Mouse (Mus musculus) kidney, postnatal 4 days (tissue): Measurements from ENCODE around the gene Cbx2.
A peak's percentile ranks its signal among the peaks of the same experiment; 100 is the strongest.

ENCODE experiments used
- DNase-seq, 2 experiments: peaks; one replicate each; pipeline ENCODE4 v3.0.0; 2021; ENCODE audit warnings: mixed read lengths in 2 of 2

The Cbx2 gene

DNA sequence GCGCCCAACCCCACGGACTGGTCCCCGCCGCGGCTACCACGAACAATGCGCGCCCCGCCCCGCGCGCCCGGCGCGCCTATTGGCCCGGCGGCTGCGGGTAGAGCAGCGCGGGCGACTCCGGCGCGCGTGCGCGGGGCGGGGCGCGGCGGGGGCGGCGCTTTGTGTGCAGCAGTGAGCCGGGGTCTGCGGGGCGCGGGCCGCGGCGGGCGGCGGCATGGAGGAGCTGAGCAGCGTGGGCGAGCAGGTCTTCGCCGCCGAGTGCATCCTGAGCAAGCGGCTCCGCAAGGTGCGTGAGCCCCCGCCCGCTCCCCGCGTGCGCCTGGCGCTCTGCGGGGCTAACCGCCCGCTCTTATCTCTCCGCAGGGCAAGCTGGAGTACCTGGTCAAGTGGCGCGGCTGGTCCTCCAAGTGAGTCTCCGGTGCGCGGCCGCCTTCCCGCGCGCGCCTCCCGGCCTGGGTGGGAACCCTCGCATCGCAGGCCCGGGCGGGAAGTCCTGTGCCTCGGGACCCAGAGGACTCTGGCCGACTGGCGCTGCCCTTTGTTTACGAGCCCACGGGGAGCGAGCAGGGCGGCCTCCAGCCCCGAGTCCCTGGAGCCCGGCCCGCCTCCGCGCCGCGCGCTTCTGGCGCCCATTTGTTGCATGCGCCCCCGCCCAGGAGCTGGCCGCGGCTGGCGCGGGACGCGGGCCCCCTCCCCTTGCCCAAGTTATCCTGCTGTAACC, at the start of gene Cbx2:
Cbx2 (plus strand) TSS at position 68 of the 721 bp plus-strand sequence.
- DNase-seq = peak; percentile 91 to 95

DNA sequence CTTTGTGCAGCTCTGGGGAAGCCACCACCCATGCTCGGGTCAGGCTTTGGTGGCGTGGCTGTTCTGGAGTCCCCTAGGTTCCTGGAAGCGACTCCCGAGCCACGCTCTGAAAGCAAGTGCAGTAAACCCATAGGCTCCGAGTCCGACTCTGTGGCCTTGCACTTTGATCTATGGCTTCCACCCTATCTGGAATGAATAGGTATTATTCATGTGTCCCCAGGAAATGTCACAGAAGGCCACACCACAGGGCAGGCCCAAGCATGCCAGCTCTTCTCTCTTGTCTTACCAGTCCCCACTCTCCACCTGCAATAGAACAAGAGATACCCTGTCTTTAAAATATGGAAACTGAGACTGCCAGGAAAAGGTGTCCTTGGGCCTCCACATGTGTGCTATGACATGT, 48.4 kb upstream of the Cbx2 start:
- no peak for DNase-seq

DNA sequence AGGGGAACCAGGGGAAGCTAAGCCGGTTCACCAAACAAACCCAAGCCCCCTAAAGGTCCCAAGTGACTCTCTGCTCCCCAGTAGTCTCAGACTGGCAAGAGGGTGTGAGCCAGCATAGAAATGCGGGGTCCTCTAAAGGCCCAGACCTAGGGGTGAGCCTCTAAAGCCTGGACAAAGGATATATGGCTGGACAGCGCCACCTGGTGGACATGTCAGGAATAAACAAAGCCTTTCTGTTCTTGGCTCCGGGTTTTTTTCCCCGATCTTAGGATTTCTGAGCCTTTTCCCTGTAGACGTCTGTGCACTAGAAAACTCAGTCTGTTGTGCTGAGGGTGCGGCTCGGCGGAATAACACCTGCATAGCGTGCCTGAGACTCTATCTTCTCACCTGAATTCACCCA, 47.3 kb upstream of the Cbx2 start:
- DNase-seq = peak; percentile 83 to 84

DNA sequence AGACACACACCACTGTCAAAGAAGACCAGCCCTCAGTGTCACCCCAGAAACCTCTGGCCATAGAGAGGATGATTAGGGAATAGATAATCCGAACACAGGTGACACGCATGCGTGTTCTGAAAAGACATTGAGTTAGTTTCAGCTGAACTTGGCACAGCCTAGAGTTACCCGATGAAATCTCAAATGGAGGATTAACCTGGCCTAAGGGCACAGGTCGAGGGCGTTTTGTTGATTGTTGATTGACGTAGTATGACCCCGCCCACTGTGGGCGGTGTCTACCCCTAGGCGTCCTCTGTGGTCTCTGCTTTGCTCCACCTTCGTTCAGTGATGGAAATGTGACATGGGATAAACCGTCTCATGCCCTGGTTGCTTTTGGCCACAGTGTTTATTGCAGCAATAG, 46.8 kb upstream of the Cbx2 start:
- DNase-seq = no peak

DNA sequence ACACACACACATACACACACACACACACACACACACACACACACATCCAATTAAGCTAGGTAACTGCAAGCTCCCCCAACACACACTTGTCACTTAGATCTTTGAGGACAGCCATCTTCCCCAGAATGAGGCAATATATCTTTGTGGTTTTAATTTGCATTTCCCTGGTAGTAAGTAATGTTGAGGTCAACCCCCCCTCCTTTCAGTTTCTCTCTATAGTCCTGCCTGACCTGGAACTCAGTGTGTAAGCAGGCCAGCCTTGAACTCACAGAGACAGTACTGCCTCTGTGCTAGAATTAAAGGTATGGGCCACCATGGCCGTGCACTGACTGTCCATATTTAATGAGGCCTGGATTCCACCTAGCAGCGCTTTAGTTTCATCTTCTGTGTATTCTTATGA, 42.4 kb upstream of the Cbx2 start:
- DNase-seq = no peak

DNA sequence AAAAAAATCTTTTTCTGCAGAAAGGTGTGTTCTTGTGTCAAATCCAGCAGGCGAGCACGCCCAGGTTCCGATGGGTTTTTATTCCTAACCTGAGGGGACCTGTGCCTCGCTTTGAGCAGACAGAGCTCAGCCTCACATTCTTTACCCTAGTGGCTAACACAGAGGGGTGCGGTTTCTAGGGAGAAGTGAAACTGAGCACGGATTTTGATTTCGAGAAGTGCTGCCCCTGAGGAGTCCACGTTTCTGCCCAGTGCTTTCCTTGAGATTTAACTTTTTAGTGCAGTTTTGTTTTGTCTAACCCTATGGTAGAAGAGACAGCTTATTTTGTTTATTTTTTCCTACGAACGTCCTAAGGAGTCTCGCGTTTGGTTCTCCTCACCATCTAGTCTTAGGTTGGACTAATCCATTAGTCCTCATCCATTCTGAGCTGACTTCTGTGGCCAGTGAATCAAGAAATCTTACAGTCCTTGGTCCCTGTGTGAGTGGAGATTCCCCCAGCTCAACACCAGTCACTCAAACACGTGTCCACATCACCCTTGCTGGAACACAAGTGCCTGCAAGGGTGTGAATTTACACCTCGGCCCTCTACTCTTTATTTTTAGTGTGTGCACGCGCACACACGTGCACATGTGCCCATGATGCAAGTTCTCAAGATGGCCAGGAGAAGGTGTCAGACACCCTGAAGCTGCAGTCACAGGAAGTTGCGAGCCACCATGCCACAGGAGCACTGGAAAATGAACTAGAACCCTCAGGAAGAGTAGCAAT, 41.6 kb upstream of the Cbx2 start:
- DNase-seq = no peak

DNA sequence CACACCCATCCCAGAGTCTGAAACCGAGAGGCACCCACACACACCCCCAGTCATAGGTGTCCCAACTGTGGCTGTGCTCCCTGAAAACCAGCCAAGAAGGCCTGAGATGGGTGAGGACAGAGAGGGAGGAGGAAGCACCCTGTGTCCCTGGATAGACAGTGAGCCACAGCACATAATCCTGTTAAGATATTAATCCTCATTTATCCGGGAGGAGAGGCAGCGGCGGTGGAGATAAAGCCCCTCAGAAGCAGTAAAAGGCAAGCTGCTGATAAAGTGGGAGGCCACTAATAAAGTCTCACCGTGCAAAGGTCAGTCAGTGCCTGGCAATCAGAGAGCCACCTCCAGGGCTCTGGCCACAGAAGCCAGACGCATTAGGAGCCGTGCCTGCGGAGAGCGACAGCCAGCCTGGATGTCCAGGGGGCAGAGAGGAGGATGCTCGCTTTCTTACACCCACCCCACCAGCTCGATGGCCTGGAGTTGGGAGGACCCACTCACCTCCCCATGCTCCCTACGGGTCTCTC, 40.1 kb upstream of the Cbx2 start:
- no peak for DNase-seq

DNA sequence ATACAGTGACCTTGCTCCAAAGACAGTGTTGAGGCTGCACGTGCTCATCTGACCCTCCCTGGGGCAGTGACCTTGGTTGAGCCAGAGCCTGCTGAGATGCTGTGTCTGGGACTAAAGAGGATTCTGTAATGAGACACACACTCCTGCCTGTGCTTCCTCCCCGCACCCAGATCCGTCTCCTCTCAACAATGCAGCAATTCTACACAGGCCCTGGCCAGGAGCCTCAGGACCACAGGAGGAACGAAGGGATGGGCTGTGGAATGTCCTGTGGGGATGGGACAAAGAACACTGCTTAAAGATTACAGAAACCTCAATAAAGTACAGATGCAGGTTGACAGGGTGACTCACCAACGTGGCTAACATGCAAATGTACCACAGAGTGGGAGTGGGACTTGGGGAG, 37.2 kb upstream of the Cbx2 start:
- no peak for DNase-seq

DNA sequence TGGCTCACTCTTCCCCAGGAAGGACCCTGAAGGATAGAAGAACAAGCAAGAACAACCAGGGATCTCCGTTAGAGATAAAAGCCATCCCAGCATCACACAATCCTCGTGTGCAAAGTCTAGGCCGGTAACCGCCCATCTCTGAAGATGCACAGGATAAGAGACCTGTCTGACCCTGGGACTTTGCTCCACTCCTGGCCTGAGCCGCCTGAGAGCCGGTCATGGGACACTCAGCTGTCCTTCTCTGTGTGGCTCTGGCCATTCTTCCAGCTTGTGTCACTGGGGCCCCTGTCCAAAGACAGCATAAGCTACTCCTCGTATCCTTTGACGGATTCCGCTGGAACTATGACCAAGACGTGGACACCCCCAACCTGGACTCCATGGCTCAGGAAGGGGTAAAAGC, 34.8 kb upstream of the Cbx2 start, which contains the start of gene Enpp7:
Enpp7 (plus strand) TSS at position 190 of the 400 bp plus-strand sequence.
- no peak for DNase-seq

DNA sequence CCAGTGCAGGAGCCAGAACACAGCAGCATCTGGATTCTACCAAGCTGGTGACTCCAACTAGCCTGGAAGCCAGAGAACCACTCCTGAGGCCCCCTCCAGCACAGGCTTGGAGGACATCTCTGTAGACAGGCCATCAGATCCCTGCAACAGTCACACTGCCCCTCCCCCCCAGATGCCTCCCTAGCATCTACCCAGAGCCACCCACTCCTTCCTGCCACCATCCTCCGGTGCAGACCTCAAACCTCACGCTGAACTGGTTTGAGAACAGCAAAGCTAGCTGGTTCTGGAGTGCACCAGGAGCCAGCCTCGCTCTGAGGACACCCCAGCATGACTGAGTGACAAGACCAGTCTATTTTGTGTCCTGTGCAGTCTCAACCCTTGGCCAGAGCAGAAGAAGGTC, 30.0 kb upstream of the Cbx2 start:
- no peak for DNase-seq

DNA sequence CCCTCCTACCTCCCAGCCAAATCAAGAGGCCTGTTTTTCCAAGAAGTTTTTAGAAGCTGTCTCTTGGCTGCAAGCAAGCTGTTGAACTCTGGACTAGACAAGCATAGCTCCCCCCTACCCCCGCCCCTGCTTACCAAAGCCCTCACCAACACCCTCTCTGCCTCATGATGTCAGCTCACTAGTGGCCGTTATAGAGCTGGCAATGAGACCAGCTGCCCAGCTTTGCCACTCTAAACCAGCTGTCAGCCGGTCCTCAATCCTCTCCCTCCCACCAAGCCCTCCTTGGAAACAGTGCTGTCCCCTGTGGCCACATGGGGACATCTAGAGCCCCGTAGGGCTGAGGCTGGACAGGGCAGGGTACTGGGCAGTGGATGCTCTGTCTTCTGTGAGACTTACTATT, 27.3 kb upstream of the Cbx2 start:
- peak in 1 of 2 experiments; percentile 15 for DNase-seq

DNA sequence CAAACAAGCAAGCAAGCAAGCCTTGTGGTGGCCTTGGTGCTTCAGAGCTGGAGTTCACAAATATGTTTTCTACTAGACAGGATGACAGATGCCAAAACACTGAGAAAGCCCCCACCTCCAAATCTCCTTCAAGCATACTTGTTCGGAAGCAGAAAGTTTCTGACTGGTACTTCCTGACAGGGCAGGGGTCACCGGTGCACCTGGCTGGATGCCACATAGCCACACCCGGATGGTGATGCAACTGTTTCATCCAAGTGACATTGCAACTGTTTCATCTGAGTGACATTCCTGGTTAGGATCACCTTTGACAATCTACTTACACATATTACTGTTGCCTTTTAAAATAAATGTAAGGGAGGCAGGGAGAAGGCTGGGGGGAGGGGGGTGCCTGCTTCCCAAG, 25.6 kb upstream of the Cbx2 start:
- peak in 1 of 2 experiments; percentile 23 for DNase-seq

DNA sequence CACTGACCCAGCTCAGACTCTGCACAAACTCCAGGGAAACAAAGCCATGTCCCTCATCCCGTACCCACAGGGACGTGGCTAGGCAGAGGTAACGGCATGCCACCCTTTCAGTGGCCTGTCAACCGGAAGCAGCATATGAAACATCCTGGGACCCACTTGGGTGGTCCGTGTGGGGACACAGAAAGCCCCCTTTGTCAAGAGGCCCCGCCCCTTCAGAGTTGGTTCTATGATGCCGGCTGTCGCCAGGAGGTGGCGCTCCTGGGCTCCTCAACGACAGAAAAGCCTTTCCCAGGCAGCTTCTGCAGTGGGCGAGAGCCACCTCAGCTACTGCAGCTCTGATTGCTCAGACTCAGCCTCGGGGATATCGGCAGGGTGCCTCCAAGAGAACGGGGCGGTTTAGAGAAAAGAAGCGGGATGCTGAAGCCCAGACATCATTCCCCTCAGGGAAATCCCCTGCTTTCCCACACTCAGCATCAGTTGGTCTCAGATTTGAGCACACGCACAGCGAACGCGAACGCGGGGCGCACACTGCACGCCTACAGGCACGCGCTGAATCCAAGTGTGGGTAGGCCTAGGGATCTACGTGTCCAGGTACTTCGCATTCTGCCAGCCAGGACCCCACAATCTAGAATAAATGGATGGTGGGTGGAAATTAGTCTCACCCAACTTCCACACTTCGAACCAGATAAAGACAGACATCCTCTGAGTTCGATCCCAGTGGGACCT, 24.1 kb upstream of the Cbx2 start:
- peak; percentile 90 to 91 for DNase-seq

DNA sequence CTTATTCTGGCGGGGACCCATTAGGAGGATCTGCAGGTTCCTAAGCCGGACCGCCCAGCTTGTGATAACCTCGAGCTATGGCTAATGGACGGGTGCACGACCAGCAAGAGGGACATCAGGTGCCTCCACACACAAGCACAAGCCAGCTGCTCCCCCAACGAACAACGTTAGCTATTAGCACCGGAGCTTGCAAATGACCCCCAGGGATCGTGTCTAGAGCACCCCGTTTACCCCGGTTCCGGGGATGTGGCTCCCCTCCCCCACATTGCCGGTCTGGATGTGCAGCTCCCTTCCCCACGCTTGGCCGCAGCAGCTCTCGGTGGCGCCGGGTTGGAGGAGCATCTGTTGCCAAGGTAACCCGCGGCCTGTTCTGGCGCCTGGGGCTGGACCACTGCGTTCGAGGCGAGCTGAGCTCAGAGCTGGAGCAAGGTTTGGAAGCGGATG, 23.4 kb upstream of the Cbx2 start:
- DNase-seq = peak; percentile 42 to 53

DNA sequence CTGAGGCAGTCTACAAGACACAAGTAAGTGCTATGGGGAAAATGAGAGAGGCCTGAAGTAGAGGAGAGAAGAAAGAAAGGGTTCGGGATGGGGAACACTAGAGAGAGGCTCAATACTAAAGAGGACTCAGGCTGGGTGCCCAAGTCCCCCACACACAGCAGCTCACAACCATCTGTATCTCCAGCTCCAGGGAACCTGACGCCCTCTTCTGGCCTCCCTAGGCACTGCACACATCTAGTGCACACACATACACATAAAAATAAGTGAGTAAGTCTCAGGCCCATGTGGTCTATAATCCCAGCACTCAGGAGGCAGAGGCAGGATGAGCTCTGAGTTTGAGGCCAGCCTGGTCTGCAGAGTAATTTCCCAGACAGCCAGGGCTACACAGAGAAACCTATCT, 21.9 kb upstream of the Cbx2 start:
- no peak for DNase-seq

DNA sequence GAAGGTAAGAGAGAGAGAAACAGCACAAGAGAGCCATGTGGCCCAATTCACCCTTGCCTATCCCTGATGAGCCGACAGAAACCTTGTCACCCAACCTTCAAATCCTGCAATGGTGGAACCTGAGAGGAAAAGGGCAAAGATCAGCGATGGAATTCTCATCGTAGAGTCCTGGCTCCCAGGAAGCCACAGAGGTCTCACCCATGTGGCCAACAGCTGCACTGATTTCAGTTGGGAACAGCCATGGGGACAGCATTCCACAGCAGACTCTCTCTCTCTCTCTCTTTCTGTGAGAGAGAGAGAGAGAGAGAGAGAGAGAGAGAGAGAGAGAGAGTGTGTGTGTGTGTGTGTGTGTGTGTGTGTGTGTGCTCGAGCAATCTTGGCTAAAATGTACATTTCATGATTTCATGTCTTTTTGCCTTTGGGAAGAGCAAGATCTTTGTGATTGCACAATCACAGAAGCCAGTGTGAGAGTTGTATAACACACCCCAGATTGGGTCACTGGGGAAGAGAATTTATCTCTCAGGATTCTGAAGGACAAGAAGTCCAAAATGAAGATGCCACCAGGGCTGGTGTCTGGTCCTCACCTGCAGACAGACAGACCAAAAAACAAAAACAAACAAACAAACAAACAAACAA, 21.2 kb upstream of the Cbx2 start:
- DNase-seq = no peak

DNA sequence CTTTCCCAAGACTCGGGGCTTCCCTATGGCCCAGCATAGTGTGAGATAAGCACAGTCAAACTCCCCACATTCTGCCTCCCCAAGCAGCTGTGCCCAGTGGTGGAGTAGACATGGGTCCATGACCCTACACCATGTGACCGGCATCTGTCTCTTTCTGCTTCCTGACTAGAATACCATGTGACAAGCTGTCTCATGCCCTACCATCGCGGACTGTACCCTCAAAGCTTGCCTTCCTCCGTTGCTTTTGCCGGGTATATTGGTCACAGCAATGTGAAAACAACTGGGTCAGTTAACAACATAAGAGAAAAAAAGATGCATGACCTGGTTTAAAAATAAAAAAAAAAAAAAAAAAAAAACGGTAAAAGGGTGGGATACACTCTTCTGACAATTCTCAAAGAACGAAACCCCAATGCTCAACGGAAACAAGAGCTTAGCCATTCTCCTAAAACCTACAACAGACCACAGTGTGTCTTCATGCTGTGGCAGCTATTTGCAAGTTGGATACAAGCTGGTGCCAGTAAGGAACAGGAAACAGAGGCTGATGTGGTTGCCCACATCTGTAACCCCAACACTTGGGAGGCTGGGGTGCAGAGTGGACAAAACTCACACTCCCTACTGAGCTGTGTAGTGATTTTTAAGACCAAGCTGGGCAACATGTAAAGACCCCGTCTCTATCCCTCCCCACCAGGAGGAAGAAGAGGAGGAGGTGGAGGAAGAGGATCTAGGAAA, 17.1 kb upstream of the Cbx2 start:
- DNase-seq = no peak

DNA sequence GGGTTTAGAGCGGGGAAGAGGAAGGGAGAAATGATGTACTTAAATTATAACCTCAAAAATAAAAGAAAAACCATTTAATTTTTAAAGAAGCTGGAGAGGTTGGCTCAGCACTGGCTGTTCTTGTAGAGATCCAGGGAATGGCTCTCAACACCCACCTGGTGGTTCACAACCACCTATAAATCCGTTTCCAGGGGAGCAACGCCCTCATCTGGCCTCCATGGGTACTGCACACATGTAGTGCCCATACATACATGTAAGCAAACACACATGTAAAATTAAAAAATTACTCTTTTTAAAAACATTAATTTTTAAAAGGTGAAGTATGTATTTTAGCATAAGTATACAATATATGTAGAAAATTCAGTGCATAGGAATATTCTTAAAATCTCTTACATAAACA, 16.3 kb upstream of the Cbx2 start:
- DNase-seq = no peak

DNA sequence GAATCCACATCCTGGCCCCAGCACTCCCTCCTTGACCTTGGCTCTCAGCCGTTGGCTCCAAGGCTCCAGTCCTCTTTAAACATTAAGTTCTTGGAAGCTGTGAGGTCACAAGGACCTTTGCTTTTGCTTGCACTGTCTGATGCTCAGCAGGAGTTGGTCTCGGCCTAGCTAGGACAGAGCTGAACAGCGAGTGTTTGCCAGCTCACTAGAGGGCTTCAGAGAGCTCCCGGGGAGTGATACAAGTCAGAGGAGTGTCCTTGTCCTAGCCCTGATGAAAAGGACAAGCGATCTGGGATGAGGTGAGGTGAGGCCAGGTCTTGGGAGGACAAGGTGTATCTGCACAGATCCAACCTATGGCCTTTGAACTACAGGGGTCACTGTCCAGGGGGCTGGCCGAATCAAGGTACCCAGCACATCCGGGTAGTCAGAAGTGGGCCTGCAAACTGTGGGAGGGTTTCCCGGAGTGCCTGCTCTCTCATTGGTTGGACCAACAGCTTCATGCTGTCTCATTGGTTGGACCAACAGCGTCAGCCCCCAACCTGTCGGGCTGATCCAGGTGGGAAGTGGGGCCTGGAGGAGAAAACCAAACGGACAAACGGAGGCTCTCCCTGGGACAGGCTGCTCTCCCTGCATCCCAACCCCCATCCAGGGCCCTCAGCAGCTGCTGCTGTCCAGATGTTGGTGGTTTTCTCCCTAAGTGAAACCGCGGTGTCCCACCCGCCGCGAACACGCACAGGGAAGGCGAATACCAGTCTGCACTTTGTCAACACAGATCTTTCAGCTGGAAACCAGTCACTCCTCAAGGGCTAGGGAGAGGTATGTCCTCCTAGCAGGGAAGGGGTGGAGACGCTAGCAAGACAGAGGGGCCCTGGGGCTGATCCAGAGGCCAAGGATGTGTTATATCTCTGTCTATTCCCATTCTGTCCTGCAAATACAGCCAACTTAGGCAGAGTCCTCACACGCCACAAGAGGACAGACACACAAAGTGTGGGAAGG, 15.0 kb upstream of the Cbx2 start:
- DNase-seq = peak; percentile 32 to 59

DNA sequence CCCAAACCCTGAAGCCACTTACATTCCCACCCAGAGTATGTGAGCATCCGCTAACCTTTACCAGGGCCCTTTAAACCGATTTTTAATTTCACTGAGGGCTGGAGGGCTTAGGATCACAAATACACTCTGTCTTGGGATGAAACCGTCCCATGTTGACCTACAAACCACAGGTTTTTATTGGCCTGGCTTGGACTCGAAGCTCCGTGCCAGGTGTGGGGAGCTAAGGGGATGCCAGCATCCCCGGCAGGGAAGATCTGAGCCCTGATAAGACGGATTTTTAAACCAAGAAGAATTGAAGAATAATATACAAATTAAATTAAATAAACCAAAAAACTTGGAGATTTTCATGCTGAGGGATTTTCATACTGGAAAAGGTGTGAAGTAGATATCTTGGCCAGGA, 8.3 kb upstream of the Cbx2 start:
- DNase-seq = no peak

DNA sequence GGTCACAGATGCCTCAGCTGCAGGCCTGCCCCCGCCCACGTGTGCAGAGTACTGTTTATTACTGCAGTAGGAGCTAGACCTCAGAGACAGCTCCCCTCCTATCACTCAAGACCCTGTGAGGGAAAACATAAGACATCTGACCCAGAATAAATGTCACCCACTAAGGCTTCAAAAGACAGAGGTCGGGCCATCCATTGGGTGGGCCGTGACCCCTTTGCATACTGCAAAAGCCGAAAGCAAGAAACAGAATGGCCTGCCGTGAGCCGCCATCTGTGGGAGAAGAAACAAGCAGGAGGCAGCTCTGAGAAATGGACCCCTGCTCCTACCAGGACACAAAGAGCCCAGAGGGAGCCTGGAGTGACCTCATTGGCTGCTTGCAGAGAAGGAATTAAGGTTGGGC, 5.3 kb upstream of the Cbx2 start:
- no peak for DNase-seq
